Mouse (Mus musculus) central nervous system, embryonic 11.5 days (tissue): ENCODE results near the gene Slc15a5. TPM values are rescaled to one million over a fixed set of nuclear protein-coding genes. Genes with fewer than 3 reads are reported as not detected.

Source experiments
- polyA plus RNA-seq: library from polyadenylated mRNA; depleted of rRNA; stranded (reverse); fragments of >200 nt; gene quantifications from 2 replicates; pipeline ENCODE4 v1.2.3, GENCODE M21; 2012; rRNA removed

The Slc15a5 gene
- polyA plus RNA-seq: 0.12 TPM in 1 of 2 replicates, not detected in the other

GRCm38 (mm10) chr6:138079816-138080215, at the start of gene Slc15a5:
Gene Slc15a5 (minus strand): TSS chr6:138079916.

Other genes starting within 250 kb of the Slc15a5 start
- gene Mgst1, start 60.4 kb upstream of the Slc15a5 start, polyA plus RNA-seq: 42.7 and 49.1 TPM in 2 replicates